ENCODE assay signal across 8 mouse cellular contexts in the genomic region with DNA sequence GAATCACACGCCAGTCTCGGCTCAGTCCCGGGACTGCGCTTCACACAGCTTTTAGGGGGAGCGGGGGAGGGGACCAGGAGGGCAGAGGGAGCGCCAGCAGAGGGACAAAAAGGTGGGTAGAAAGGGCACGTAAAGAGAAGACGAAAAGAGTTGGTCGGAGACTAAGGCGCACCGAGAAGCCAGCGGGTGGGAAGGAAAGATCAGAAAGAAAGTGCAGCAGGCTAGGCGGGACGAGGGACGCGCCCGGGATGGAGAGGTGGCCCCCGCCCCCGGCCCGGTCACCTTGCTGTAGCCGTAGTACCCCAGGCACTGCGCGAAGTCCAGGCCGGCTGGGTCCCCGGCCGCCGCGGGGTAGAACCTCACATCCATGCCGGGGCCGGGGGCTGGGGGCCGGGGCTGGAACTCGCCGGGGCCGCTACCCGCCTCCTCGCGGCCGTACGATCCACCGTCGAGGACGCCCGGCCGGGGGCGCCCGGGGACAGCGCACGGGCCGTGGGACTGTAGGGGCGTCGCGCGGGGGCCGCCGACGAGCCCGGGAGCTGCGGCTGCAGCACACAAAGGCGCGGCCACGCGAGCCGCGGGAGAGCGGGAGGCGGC. TPM values are rescaled to one million over a fixed set of nuclear protein-coding genes. Genes with fewer than 3 reads are reported as not detected.
DNase-seq lines count a peak whose midpoint lies in the region; ATAC-seq and TF ChIP-seq lines count a peak whose summit lies in the region.

No protein-coding gene starts in this region.

- H3K36me3 ChIP-seq in embryonic facial prominence, embryonic 10.5 days (replicated peaks), result no peaks in the 10 kb centered on the region; the same call in 1 of the 2 replicates
- H3K36me3 ChIP-seq in limb, embryonic 15.5 days, result no peaks in the 10 kb centered on the region

- peaks cover 39% of the 10 kb centered on the region for H3K27me3 ChIP-seq in embryonic facial prominence, embryonic 10.5 days (replicated peaks; ENCODE audit: low read depth, poor library complexity, severe bottlenecking)
- H3K27me3 ChIP-seq in limb, embryonic 15.5 days, result peaks cover 13% of the 10 kb centered on the region

- peak; percentile 11 for TF ChIP-seq CTCF in left cerebral cortex, adult 2 months (IDR thresholded peaks at IDR 0.05)

- intact Hi-C loops in left cerebral cortex, adult 2 months (cut with DNase I), result loop anchor here (5.0 to 10.0 kb wide), 4 partner anchors 197 to 493 kb away; no protein-coding TSS in a partner anchor
- intact Hi-C loops in heart, postnatal 10 days (cut with DNase I), result loop anchor here (5.0 kb wide), 3 partner anchors 45 to 345 kb away; no protein-coding TSS in a partner anchor

- peaks cover 45% of the 10 kb centered on the region for H3K4me1 ChIP-seq in embryonic facial prominence, embryonic 10.5 days
- H3K4me1 ChIP-seq in limb, embryonic 15.5 days, result peaks cover 24% of the 10 kb centered on the region

- whole genome bisulfite sequencing in embryonic facial prominence, embryonic 10.5 days, result under 1% methylated on average over 66 of the region's 66 CpGs
- WGBS in limb, embryonic 15.5 days, result 1% methylated on average over 30 of the region's 66 CpGs

- DNase-seq in left cerebral cortex, adult 2 months (ENCODE audit: extremely low spot score in 1 of 2, low spot score in 2 of 2), result peak; percentile 29 to 39
- no peak for DNase-seq in left cerebral cortex, adult 8-10 months (ENCODE audit: low spot score in 2 of 2)
- DNase-seq in embryonic facial prominence, embryonic 10.5 days (ENCODE audit: low spot score), result peak; percentile 65
- DNase-seq in heart, postnatal 10 days, result peak; percentile 46 to 48
- peak; percentile 65 for DNase-seq in neural tube, embryonic 10.5 days (ENCODE audit: extremely low spot score, low spot score)
- no peak for DNase-seq in urinary bladder, postnatal 14 days (ENCODE audit: low spot score)
- no peak for DNase-seq in frontal cortex, postnatal 36 days (ENCODE audit: low spot score in 2 of 2)

- no peak; the same call in 1 of the 2 replicates for ATAC-seq in limb, embryonic 15.5 days (ENCODE audit: insufficient number of reproducible peaks, low FRiP score, low TSS enrichment, low read depth)

- H3K9me3 ChIP-seq in embryonic facial prominence, embryonic 10.5 days, result no peaks in the 10 kb centered on the region
- H3K9me3 ChIP-seq in limb, embryonic 15.5 days, result no peaks in the 10 kb centered on the region

- H3K27ac ChIP-seq in left cerebral cortex, adult 2 months, result peak overlapping the region; percentile 69
- H3K27ac ChIP-seq in embryonic facial prominence, embryonic 10.5 days (replicated peaks), result peak overlapping the region; percentile 94
- H3K27ac ChIP-seq in limb, embryonic 15.5 days, result peak overlapping the region; percentile 86

- H3K9ac ChIP-seq in limb, embryonic 15.5 days, result peak overlapping the region; percentile 71

- peak overlapping the region; percentile 90 for H3K4me2 ChIP-seq in limb, embryonic 15.5 days

- H3K4me3 ChIP-seq in left cerebral cortex, adult 2 months, result peak overlapping the region; percentile 67
- peak overlapping the region; percentile 86 for H3K4me3 ChIP-seq in embryonic facial prominence, embryonic 10.5 days
- H3K4me3 ChIP-seq in limb, embryonic 15.5 days, result peak overlapping the region; percentile 69

RNA-seq across cellular contexts. Expression of gene Tox3, which starts 0.5 kb away (rescaled TPM):
- 10 to 100 TPM; 20.7 to 23.2 TPM for total RNA-seq in left cerebral cortex, adult 2 months (2021)
- 10 to 100 TPM; 20.6 to 22.6 (median 21.2) TPM for total RNA-seq in left cerebral cortex, adult 8-10 months (2022)
- polyA plus RNA-seq in embryonic facial prominence, embryonic 10.5 days (2016; fragmentation: Nextera tagmentation; extraction: Ambion mirVana), result 7.9 and 9.6 TPM in 2 replicates
- total RNA-seq in heart, postnatal 10 days (2021), result 10 to 100 TPM in 1 of 2 experiments, 1 to 10 TPM in 1; 8.1 to 13.6 TPM
- polyA plus RNA-seq in limb, embryonic 15.5 days (2015; fragmentation: Nextera tagmentation; extraction: Ambion mirVana), result 4.2 and 5.4 TPM in 2 replicates

Comparison
In these comparisons a context has a peak if more than half of its experiments do, and no peak if none do; other contexts are left out.
1. DNase-seq: peak in left cerebral cortex, adult 2 months (2 of 2), embryonic facial prominence, embryonic 10.5 days (single experiment), heart, postnatal 10 days (2 of 2) and neural tube, embryonic 10.5 days (single experiment); none in left cerebral cortex, adult 8-10 months (0 of 2), urinary bladder, postnatal 14 days (single experiment) and frontal cortex, postnatal 36 days (0 of 2).
2. Peak in every context shown above with its lines, with median percentiles within 50 percentile points of each other: H3K27ac ChIP-seq and H3K4me3 ChIP-seq.